Mouse (Mus musculus) stomach, embryonic 14.5 days (tissue): ENCODE results near the gene Phf11c. TPM values are rescaled to one million over a fixed set of nuclear protein-coding genes. Genes with fewer than 3 reads are reported as not detected.
"Not testable (repeated sequence)": the region's sequence is repeated elsewhere in the genome, so short reads cannot be mapped to it uniquely, and the experiment has no call there.

Source experiments
- ATAC-seq: fragments of 200-750 bp; cut with Nextera tagmentation; 2 replicates; pipeline ENCODE4 v1.8.0; 2017; ENCODE audit warnings: low read depth, moderate TSS enrichment; ENCODE audit not compliant: insufficient number of reproducible peaks, insufficient read depth, low FRiP score
- H3K27ac ChIP-seq: fragments of 300-500 bp; sonication (generic); 2 replicates; pipeline ENCODE4 v1.5.1; 2014; ENCODE audit warnings: mild to moderate bottlenecking, low read length, moderate library complexity, mixed read lengths
- H3K27me3 ChIP-seq: fragments of 300-500 bp; sonication (generic); 2 replicates; pipeline ENCODE4 v1.6.1; 2014; ENCODE audit warnings: low read length, control low read depth, mixed read lengths; ENCODE audit not compliant: control insufficient read depth, insufficient read depth
- H3K36me3 ChIP-seq: fragments of 300-500 bp; sonication (generic); 2 replicates; pipeline ENCODE4 v1.6.1; 2014; ENCODE audit warnings: mild to moderate bottlenecking, control low read depth, low read length, moderate library complexity, mixed read lengths; ENCODE audit not compliant: control insufficient read depth, insufficient read depth
- H3K4me1 ChIP-seq: fragments of 300-500 bp; sonication (generic); 2 replicates; pipeline ENCODE4 v1.6.1; 2014; ENCODE audit warnings: low read length, control low read depth, mixed read lengths; ENCODE audit not compliant: control insufficient read depth, insufficient read depth
- H3K4me2 ChIP-seq: fragments of 300-500 bp; sonication (generic); replicated peaks from 2 replicates; pipeline ENCODE4 v1.6.1; 2014; ENCODE audit warnings: low read depth, low read length, control low read depth
- H3K4me3 ChIP-seq: fragments of 300-500 bp; sonication (generic); 2 replicates; pipeline ENCODE4 v1.5.1; 2014; ENCODE audit warnings: low read depth, low read length, control low read depth
- H3K9ac ChIP-seq: fragments of 300-500 bp; sonication (generic); replicated peaks from 2 replicates; pipeline ENCODE4 v1.6.1; 2014; ENCODE audit warnings: low read depth, mild to moderate bottlenecking, control low read depth, low read length, moderate library complexity, mixed read lengths
- H3K9me3 ChIP-seq: fragments of 300-500 bp; sonication (generic); 2 replicates; pipeline ENCODE4 v1.6.1; 2016; ENCODE audit warnings: low read depth, low read length, control low read depth; ENCODE audit not compliant: control insufficient read depth
- WGBS: fragments of 180-500 bp; shearing (Covaris S2); extraction: QIAGEN DNeasy Blood & Tissue Kit; methylation state at CpG from one replicate; pipeline ENCODE4 v1.1.7; 2014; 5-methylcytosine and 5-hydroxymethylcytosine counted together
- polyA plus RNA-seq: library from polyadenylated mRNA; unstranded; fragments of >200 nt; fragmentation: Nextera tagmentation; extraction: Ambion mirVana; gene quantifications from 2 replicates; pipeline ENCODE4 v1.2.1, GENCODE M21; 2014

Phf11c gene
- polyA plus RNA-seq, 1 experiment from 2014 or later, result 0.88 TPM

DNA sequence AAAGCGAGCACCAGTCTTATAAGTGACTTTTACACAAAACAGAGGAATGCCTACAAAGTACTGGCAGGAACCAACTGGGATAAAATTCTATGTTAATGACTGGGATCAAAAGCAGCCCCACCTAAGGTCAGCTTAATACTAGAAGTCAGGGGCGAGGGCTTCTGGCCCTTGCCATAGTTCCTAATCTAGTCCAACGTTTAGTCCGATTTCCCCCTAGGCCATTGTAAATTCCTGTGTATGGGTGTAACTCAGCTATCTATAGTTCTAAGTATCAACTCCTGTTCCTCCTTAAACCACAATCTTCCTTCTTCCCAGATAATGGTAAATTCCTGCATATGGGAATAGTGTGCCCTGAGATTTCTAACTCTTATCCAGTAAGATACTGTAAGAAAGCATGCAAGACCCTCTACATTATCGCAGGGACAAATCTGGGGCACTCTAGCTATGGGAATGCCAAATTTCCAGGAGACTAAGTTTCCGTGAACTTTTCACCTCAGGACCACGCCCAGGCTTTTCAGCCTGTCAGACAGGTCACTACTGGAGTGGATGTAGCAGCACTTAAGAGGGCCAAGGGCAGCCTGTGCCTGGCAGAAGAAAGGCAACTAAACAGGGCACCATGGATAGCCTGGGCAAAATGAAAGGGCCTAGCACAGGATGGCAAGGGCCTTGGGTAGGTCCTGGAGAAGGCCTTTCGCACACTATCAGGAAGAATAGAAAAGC is 28.6 kb downstream of the Phf11c start:
- 70% methylated on average over 8 of the region's 8 CpGs for WGBS
- ATAC-seq, result no peak

DNA sequence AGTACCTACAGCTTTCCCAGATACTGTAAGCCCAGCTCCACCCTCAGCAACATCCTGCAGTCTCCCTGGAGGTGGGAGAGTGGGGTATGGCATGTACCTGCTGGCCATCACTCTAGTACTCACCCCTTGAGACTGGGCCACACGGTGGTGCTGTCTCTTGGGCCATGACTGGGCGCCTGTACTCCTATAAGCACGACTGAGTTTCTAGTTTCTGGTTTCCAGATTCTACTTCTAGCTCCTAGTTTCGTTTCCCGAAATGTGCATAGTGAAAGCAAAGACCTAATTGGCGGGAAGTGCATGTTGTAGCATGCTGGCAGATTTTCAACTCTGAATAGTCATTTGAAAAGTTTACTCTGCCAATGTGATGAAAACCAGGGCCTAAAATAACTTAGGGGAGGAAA is 29.9 kb downstream of the Phf11c start, which contains the start of gene Phf11d:
TSS of gene Phf11d (minus strand) at position 227 of the 401 bp plus-strand sequence.
- no peak within 1 kb of the TSS for H3K4me3 ChIP-seq
- H3K27me3 ChIP-seq, result no peaks in the 10 kb centered on the region
- peak within 1 kb of the TSS; percentile 52; the same call in 1 of the 2 replicates for H3K27ac ChIP-seq
- H3K36me3 ChIP-seq, result no peaks in the 10 kb centered on the region
- H3K4me1 ChIP-seq, result no peaks in the 10 kb centered on the region
- H3K4me2 ChIP-seq, result 0 out of 2 replicates have a peak within 1 kb of the TSS, but pooled peaks have one; percentile 16
- WGBS, result 50% methylated on average over 6 of the region's 6 CpGs
- ATAC-seq, result peak; percentile 46; the same call in 1 of the 2 replicates
- no peak within 1 kb of the TSS for H3K9ac ChIP-seq
- no peaks in the 10 kb centered on the region for H3K9me3 ChIP-seq

More for the DNA sequence above, 28.6 kb downstream of the Phf11c start:
- Histone ChIP-seq H3K27me3 (no peaks in the 10 kb centered on the region), H3K4me2 (no peak overlapping the region), H3K9me3 (peaks cover 3% of the 10 kb centered on the region; the same call in 1 of the 2 replicates), H3K9ac (no peak overlapping the region), H3K36me3 (no peaks in the 10 kb centered on the region), H3K27ac (no peak overlapping the region), H3K4me1 (no peaks in the 10 kb centered on the region), H3K4me3 (no peak overlapping the region)

DNA sequence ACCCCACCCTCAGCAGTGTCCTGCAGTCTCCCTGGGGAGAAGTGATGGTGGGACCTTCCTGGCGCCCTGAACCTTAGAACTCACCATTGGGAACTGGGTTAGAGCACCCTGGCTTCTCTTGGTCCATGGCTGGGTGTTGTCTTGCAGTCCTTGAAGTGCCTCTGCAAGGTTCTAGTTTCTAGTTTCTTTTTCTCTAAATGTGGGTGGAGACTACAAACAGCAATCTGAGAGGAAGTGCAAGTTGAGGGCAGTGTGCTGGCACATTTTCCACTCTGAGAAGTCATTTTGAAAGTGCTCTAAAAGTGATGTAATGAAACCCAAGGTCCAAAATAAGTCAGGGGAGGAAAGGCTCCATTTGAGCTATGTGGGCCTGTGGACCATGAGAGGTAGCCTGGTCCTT is 54.0 kb downstream of the Phf11c start, which contains the start of gene Phf11b:
TSS of gene Phf11b (minus strand) at position 163 of the 400 bp plus-strand sequence.
- not testable (repeated sequence) for H3K27ac ChIP-seq, H3K9ac ChIP-seq, H3K9me3 ChIP-seq, ATAC-seq, H3K27me3 ChIP-seq, H3K36me3 ChIP-seq, H3K4me1 ChIP-seq, H3K4me2 ChIP-seq, H3K4me3 ChIP-seq
- 65% methylated on average over 1 of the region's 1 CpGs for WGBS

DNA sequence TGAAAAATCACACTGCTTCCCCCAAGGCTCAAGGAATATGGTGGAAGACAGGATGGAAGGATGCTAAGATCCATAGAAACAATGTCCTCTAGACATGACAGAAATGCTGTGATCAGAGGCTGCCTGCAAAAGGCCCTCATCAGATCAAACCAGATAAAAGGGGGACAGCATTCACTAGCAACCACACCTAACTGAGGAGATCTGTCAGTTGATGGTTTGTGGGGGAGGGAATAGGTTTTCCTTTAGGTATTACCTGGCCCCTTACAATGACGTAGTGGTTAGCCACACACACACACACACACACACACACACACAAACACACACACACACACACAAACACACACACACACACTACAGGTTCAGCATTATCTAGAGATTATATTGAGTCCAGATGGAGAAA is 55.6 kb downstream of the Phf11c start:
- WGBS, result 88% methylated on average over 1 of the region's 1 CpGs
- H3K36me3 ChIP-seq, result no peaks in the 10 kb centered on the region
- no peak overlapping the region for H3K27ac ChIP-seq
- no peaks in the 10 kb centered on the region for H3K27me3 ChIP-seq
- no peaks in the 10 kb centered on the region for H3K4me1 ChIP-seq
- H3K9me3 ChIP-seq, result no peaks in the 10 kb centered on the region
- H3K4me2 ChIP-seq, result no peak overlapping the region
- no peak overlapping the region for H3K4me3 ChIP-seq
- H3K9ac ChIP-seq, result no peak overlapping the region
- ATAC-seq, result no peak

DNA sequence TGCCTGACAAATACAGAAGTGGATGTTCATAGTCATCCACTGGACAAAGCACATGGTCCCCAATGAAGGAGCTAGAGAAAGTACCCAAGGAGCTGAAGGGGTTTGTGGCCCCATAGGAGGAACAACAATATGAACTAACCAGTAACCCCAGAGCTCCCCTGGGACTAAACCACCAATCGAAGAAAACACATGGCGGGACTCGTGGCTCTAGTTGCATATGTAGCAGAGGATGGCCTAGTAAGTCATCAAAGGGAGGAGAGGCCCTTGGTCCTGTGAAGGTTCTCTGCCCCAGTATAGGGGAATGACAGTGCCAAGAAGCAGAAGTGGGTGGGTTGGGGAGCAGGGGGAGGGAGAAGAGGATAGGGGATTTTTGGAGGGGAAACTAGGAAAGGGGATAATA is 59.1 kb downstream of the Phf11c start:
- not testable (repeated sequence) for H3K36me3 ChIP-seq, H3K4me2 ChIP-seq, H3K4me3 ChIP-seq, H3K9ac ChIP-seq, H3K27me3 ChIP-seq, H3K9me3 ChIP-seq, H3K27ac ChIP-seq, H3K4me1 ChIP-seq, ATAC-seq
- WGBS, result 88% methylated on average over 3 of the region's 3 CpGs

Other genes with a start within 250 kb of the Phf11c start
- gene Gm5142, start 216.6 kb downstream of the Phf11c start, polyA plus RNA-seq, result not detected in 2 replicates
- 70.6 and 73.9 TPM in 2 replicates for gene Rcbtb1, start 194.2 kb downstream of the Phf11c start, polyA plus RNA-seq
- gene Gm6904, start 135.2 kb downstream of the Phf11c start, polyA plus RNA-seq, result not detected in 2 replicates
- 0.26 TPM in 1 of 2 replicates, not detected in the other for gene Phf11a, start 97.9 kb downstream of the Phf11c start, polyA plus RNA-seq
- 0.53 and 1.6 TPM in 2 replicates for gene Phf11b, start 54.0 kb downstream of the Phf11c start, polyA plus RNA-seq
- 2.3 and 2.8 TPM in 2 replicates for gene Phf11d, start 29.9 kb downstream of the Phf11c start, polyA plus RNA-seq
- gene Setdb2, start 45.5 kb upstream of the Phf11c start, polyA plus RNA-seq, result 10.0 and 10.5 TPM in 2 replicates
- 43.2 and 49.3 TPM in 2 replicates for gene Cab39l, start 45.6 kb upstream of the Phf11c start, polyA plus RNA-seq
- gene Cdadc1, start 202.6 kb upstream of the Phf11c start, polyA plus RNA-seq, result 41.7 and 42.7 TPM in 2 replicates
- gene Shisa2, start 229.9 kb upstream of the Phf11c start, polyA plus RNA-seq, result 8.3 and 10.4 TPM in 2 replicates